Mouse (Mus musculus) stomach, postnatal 0 days (tissue): ENCODE results near the gene Klhl18.
A peak's percentile ranks its signal among the peaks of the same experiment; 100 is the strongest.

Source experiments
- CTCF ChIP-seq: IDR thresholded peaks from 2 replicates; pipeline ENCODE4 v1.5.1; 2016; ENCODE audit warnings: antibody characterized with exemption, low read depth, mild to moderate bottlenecking, moderate library complexity
- EP300 ChIP-seq: optimal IDR thresholded peaks from 2 replicates; pipeline ENCODE3; 2016; ENCODE audit warnings: antibody characterized with exemption

DNA sequence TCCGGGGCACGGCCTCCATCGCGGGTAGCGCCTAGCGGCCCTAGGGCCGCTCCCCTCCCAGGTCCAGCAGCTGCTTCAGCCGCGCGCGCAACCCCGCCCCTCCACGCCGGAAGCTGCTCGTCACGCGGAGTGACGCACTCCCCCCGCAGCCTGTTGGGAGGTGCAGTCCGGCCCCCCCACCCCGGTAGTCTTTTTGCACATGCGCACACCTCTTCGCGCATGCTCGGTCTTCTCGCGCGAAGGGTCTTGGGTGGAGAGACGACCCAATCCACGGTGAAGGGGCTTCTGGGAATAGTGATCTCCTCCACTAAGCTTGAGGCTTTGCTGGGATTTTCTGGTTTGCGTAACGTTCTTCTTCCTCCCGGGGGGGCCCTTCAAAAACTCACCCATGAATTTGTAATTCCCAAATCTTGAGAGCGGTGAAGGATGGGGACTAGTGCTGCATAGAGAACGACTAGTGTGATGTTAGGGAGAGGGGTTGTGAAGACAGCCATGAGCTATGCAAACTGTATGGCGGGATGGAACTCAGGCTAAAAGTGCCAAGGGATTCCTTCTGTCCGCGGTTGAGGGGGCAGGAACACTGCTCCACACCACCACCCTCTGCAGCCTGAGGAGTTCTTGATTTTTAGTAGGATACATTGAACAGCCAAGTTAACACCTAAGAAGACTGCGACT, 68.3 kb downstream of the Klhl18 start, which contains the start of gene Ptpn23:
- TF ChIP-seq CTCF (peak; percentile 1; the same call in 1 of the 2 replicates), EP300 (no peak)
